Mouse (Mus musculus): ENCODE data around the gene Ifnar1.

DNA sequence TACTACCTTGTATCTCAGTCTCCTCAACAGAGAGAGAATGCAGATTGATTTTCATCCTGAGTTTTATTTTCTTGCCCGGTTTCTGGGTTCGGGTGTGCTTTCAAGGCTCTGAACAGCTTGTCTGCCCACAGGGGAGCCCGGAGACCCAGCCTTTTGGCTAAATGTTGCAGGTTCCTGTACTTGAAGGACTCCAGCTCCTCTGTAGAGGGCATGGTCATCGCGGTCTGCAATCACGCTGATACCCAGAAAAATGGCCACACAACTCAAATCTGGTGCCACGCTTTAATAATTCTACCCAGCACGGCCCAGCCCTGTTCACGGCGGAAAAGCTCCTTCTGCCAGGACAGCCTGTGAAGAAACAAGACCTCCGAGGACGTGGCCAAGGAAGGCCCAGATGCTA is 21.4 kb downstream of the Ifnar1 start:
- TF ChIP-seq CTCF (IDR thresholded peaks at IDR 0.05) (no peak), POLR2A (IDR thresholded peaks at IDR 0.05; ENCODE audit: insufficient read depth, low read depth, low read length) (no peak), EP300 (IDR thresholded peaks at IDR 0.05; ENCODE audit: insufficient read depth, low read depth, low read length) (no peak)
